Mouse (Mus musculus) limb, embryonic 15.5 days (tissue): ENCODE data around the gene Paqr4. TPM values are rescaled to one million over a fixed set of nuclear protein-coding genes. Genes with fewer than 3 reads are reported as not detected.

Experiments
- polyA plus RNA-seq: library from polyadenylated mRNA; unstranded; fragments of >200 nt; fragmentation: Nextera tagmentation; extraction: Ambion mirVana; gene quantifications from 2 replicates; pipeline ENCODE4 v1.2.1, GENCODE M21; 2015

The Paqr4 gene
- polyA plus RNA-seq, 1 experiment from 2014 or later, result 17.6 TPM

Other genes with a start within 250 kb of the Paqr4 start
- gene Zfp213, start 176.6 kb downstream of the Paqr4 start, polyA plus RNA-seq, result 17.5 and 18.2 TPM in 2 replicates
- 12.4 and 12.9 TPM in 2 replicates for gene Zfp13, start 141.4 kb downstream of the Paqr4 start, polyA plus RNA-seq
- gene Zscan10, start 140.0 kb downstream of the Paqr4 start, polyA plus RNA-seq, result 0.16 and 0.18 TPM in 2 replicates
- 0.79 and 0.86 TPM in 2 replicates for gene Mmp25, start 95.6 kb downstream of the Paqr4 start, polyA plus RNA-seq
- gene Bicdl2, start 80.4 kb downstream of the Paqr4 start, polyA plus RNA-seq, result 20.8 and 21.3 TPM in 2 replicates
- 84.2 and 99.2 TPM in 2 replicates for gene Hcfc1r1, start 67.3 kb downstream of the Paqr4 start, polyA plus RNA-seq
- 38.8 and 43.2 TPM in 2 replicates for gene Thoc6, start 67.0 kb downstream of the Paqr4 start, polyA plus RNA-seq
- gene Tnfrsf12a, start 63.4 kb downstream of the Paqr4 start, polyA plus RNA-seq, result 28.0 and 43.9 TPM in 2 replicates
- 7.0 and 10.1 TPM in 2 replicates for gene Cldn6, start 61.6 kb downstream of the Paqr4 start, polyA plus RNA-seq
- gene Cldn9, start 56.8 kb downstream of the Paqr4 start, polyA plus RNA-seq, result 5.1 and 5.8 TPM in 2 replicates
- 2.2 and 2.9 TPM in 2 replicates for gene 1520401A03Rik, start 18.1 kb downstream of the Paqr4 start, polyA plus RNA-seq
- 45.6 and 49.5 TPM in 2 replicates for gene Pkmyt1, start 14.5 kb downstream of the Paqr4 start, polyA plus RNA-seq
- 50.2 and 50.5 TPM in 2 replicates for gene Kremen2, start 5.0 kb upstream of the Paqr4 start, polyA plus RNA-seq
- 65.7 and 69.8 TPM in 2 replicates for gene Flywch1, start 30.7 kb upstream of the Paqr4 start, polyA plus RNA-seq
- gene Flywch2, start 45.2 kb upstream of the Paqr4 start, polyA plus RNA-seq, result 34.2 and 39.9 TPM in 2 replicates
- 425 and 436 TPM in 2 replicates for gene Srrm2, start 49.7 kb upstream of the Paqr4 start, polyA plus RNA-seq
- 1,045 and 1,117 TPM in 2 replicates for gene Elob, start 88.3 kb upstream of the Paqr4 start, polyA plus RNA-seq
- not detected in 2 replicates for gene Prss33, start 95.2 kb upstream of the Paqr4 start, polyA plus RNA-seq
- gene Prss32, start 103.0 kb upstream of the Paqr4 start, polyA plus RNA-seq, result not detected in 2 replicates
- gene Prss41, start 103.3 kb upstream of the Paqr4 start, polyA plus RNA-seq, result 0.73 and 1.0 TPM in 2 replicates
- gene Prss21, start 127.2 kb upstream of the Paqr4 start, polyA plus RNA-seq, result not detected in 2 replicates
- not detected in 2 replicates for gene Dcpp1, start 140.0 kb upstream of the Paqr4 start, polyA plus RNA-seq
- gene Dcpp2, start 140.0 kb upstream of the Paqr4 start, polyA plus RNA-seq, result not detected in 2 replicates
- gene Dcpp3, start 176.6 kb upstream of the Paqr4 start, polyA plus RNA-seq, result 0.69 TPM in 1 of 2 replicates, not detected in the other
- not detected in 2 replicates for gene Sbp, start 200.8 kb upstream of the Paqr4 start, polyA plus RNA-seq
- not detected in 2 replicates for gene Sbpl, start 214.4 kb upstream of the Paqr4 start, polyA plus RNA-seq
- gene Prss30, start 239.7 kb upstream of the Paqr4 start, polyA plus RNA-seq, result not detected in 2 replicates